Mouse (Mus musculus) c-Kit-positive CD71-positive TER-119-negative erythroid progenitor cells, embryonic 14.5 days (primary cell): ENCODE results near the gene Snrpa1.

Experiments used
- DNase-seq: peaks from one replicate; pipeline ENCODE4 v3.0.0-alpha.2; 2013; ENCODE audit warnings: low read depth

Gene Snrpa1

DNA sequence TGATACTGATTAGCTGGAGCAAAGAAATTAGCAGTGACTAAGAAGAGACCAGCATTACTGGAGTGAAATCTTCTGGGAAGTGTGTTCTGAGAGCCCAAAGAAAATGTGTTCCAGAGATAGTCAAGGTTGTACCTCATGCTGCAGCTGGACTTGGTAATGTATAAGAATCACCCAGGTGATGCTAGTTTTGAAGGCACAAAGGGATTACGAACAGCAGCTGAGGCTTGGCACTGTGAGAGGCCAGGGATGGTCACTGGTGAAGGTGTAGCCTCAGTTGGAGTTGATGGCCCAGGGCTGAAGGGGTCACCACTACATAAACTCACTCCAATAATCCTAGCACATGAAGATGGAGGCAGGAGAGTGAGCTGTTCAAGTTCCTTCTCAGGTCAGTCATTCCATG is at the start of gene Snrpa1:
TSS of gene Snrpa1 (plus strand) at position 301 of the 400 bp plus-strand sequence.
- no peak for DNase-seq

DNA sequence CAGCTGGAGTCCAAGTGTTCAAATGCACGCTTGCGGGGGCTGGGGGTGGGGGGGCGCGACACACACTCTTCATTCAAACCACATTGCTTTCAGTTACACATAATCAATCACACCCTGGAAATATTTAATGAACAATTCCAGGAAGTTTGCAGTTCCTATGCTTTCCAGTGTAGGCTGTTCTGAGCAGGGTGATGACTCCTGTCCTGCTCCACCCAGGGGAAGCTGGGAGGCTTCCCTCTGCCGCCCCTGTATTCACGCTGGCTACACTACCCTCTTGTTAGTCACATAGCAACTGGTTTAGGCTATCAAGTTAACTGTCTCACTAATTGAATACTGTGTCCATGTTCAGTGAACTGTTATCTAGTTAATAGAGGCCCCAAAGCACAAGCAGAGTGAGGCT is 48.3 kb upstream of the Snrpa1 start:
- DNase-seq = no peak

DNA sequence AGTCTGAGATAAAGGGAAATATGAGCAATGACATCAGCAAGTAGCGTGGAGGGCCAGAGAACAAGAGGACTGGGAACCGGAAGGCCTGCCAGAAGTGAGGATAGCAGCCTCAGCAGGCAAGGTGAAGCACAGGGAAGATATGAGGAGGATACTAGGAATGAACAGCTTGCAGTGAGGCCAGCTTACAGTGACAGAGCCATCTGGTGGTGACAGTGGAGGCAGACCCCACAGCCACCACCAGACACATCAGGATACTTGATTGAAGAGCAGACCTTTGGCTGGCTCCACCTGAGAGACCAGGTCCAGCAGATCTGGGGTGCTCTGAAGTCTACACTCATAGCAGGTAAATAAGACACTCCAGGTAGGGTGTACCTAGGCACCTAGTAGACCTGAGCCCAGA is 31.1 kb upstream of the Snrpa1 start:
- DNase-seq = no peak

DNA sequence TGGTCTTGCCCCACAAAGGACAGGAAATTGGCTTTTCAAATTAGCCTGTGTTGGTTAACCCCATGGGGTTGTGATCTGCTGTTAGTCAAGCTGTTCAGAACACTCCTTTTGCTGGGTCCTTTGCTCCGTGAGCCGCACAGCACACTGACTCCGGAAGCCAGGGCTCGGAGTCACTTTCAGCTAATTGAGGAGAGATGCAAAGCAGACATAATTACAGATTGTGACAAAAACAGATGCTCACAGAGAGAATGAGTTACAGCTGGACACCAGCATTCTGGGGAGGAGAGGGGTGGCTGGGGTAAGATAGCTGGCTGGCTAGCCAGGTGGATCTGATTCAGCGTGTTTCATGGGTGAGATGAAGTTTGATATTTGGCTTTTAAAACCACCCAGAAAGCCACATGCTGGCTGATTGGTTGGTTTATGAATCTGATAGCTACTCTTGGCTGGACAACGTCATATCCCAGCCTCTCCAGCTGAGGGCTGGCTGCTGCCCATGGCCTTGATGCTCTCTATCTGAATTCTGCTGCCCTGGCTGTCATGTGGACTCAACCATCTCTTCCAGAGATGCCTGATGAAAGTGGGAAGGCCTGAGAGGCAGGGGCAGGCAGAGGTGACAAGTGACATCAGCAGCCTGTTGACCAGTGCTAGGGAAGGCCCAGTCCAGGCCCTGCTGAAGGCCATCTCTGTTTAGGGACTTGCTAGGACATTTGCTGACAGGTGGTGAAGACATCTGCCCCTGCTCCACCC is 29.9 kb upstream of the Snrpa1 start:
- no peak for DNase-seq

DNA sequence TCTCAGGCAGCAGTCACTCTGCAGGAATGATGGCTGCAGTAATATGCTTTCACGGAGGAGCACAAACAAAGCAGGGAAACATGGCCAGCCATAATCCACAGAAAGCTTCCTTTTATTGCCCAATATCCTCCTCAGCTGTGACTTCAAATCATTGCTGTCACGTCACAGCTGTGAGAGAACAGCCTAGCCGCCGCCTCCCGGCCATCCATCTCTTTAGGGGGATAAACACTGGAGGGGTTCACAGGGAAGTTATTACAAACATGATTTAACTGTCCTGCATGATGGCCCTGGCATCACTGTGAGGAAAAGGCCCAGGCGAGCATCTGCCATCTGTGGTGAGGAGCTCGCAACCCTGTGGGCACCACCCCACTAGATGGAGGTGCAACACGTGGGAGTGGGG is 22.0 kb upstream of the Snrpa1 start:
- DNase-seq = no peak

DNA sequence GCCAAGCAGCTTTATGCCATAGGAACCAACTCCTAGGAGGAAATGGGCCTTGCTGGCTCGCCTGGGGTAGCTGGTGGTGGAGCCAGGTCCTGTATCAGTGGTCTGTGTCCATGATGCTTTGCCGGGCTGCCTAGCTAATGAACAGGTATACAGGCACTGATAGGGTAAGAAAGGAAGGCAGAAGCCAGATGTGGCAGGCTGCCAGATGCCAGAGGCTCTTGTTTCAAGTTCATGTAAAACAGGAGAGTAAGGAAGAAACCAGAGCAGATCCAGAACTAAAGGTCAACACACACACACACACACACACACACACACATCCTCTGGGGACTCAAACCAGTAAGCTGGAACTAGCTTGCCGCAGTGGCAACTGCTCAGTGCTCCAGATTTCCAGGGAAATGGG is 20.5 kb upstream of the Snrpa1 start:
- DNase-seq = no peak

DNA sequence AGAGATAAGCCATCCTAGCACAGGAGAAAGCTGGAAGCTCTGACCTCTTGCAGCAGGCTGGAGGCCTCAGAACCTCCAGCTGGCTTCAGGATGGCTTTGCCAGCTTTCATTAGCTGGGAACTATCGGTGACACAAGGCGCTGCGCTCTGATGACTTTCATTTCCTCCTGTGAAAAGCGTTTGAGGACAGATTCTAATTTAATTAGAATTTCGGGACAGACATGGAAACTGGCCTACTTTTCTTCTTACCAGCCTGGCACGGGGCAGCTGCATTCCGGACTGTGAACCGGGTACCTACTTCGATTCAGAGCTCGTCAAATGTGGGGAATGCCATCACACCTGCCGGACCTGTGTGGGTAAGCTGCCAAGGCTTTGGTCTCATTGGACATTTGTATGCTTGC is 20.1 kb upstream of the Snrpa1 start:
- no peak for DNase-seq

DNA sequence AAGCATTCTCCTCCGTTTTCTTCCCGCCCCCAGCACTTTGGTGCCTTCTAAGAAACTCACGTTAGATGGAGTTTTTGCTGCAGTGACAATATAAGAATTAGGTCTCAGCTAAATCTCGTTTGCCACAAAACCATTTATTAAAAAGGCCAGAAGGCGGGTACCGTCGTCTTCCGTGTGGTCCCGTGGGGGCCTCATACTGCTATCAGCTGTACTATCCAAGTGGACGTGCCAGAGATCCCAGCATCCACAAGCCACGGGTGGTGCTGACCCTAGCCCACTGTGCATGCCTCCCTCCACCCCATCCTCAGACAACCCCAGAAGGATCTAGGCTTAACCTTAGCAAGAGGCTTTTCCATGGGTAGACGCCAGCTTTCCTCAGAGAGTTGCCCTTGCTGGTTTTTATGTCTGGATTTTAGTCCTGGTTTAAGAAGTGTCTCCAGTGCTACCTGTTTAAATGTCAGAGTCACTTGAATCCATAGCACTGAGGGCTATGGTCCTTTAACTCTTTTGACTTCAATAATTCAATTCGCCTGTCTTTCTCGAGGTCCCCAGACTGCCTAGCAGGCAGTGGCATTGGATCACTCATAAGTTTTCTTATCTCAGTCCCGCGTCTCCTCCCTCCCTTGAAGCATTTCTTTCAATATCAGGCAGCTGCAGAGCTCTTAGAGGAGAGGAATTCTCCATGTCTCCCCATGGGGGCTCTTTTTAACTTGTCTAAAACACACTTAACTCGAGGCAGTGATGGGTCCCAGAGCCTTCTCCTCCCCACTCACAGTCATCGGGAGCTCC is 18.6 kb upstream of the Snrpa1 start:
- DNase-seq = no peak

DNA sequence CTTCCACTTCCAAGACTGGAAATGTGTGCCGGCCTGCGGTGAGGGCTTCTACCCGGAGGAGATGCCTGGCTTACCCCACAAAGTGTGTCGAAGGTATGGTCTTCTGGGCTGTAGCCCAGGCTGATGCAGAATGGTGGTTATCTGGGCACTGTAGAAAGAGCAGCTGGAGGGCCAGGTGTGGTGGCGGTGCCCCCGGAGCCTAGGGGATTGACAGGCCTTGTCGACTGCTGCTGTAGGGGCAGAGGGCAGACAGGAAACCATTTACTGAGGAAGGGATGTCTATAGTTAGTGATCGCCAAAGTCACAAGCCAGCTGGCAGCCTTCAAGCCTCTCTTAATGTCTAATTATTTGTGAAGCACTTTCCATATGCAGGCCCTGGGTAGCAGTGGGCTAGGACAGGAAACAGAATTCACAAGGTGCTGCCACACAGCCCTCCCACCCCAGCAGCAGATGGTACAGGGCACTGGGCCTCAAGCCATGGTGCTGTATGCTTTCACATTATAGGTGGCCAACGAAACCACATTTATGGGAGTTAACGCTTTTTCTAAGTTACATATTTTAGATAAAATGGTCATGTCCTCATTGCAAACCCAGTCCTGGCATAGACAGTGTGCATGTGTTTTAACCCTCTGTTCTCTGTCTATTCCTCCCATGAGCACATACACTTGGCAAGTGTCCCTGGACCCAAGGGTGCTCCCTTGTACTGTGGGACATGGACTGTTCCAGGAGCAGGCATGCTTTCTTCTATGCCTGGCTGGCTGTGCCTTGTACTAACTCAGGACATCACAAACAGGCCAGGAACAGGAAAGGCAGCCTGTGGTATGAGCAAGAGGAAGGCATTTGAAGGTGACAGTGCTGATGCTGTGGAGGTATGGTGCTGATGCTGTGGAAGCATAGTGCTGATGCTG is 15.0 kb upstream of the Snrpa1 start, which contains the start of gene Gm45213:
TSS of gene Gm45213 (plus strand) at position 51 of the 908 bp plus-strand sequence.
- no peak for DNase-seq

DNA sequence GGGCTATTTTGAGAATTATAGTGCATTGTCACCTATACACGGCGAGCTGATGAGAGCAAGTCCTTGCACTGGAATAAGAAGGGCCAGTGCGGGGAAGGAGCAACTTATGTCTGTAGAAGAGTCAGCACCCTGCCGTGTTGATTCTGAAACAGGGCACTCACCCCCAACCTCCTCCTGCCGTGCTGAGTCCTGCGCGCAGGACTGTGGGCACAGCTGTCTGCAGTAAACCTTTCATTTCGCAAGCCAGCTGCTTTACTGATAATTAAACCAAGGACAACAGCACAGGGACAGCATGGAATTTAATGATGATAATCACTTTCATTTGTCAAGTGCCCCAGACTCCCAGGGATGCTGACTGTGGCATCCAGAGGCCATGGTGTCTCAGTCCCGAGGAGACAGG is 14.2 kb upstream of the Snrpa1 start:
- DNase-seq = no peak

DNA sequence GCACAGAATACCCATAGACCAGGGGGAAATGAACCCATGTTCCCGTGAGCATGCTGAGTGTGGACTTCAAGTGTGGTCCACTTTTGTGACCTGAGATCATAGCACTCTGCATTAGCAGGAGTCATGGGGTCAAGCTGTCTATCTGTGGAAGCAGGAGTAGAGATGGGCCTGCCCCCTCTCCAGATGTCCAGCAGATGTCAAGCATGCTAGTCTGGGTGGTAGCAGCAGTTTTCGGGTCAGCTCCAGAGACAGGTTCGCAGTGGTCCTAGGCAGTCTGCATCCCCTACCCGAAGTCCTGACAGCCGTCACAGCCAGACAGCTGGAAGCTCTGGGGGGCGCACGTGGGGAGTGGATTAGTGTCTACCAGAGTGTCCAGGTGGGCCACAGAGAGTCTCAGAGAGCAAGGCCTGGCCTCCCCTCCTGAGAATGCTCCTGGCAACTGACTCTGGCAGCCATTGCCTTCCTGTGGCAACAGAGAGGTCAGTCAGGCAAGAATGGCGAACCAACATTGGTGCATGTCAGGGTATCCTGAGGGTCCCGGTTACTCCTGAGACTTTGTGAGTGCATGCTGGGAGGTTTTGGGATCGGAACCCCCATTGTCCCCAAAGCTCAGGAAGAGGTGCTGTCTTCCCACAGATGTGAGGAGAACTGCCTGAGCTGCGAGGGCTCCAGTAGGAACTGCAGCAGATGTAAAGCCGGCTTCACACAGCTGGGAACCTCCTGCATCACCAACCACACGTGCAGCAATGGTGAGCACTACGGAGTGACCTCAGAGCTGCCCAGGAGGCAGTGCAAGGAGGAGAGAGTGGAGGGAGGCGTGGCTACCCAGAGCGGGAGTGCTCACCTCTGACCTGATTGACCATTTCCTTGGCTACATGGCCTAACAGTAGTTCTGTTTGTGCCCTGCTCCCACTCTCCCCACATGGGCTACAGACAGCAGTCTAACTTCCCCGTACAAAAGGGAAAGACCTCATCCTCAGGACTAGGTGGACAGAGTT is 11.6 kb upstream of the Snrpa1 start:
- no peak for DNase-seq

DNA sequence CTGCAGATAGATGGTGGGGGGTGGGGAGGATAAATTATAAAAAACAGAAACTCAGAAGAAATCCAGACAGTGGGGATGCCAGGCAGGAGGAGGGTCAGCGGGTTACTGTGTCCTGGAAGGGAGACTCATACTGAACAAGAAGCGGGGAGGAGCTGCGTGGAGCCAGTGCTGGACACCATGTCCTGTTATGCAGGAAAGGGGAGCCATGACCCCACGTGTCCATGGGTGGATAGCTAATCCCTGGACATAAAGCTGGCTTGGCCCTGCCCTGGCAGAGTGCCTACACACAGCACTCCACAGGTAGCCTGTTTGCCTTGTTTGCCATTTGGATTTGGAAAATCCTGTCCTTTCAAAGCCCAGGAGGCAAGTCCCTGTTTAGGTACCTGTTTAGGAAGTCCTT is 10.8 kb upstream of the Snrpa1 start:
- DNase-seq = no peak

DNA sequence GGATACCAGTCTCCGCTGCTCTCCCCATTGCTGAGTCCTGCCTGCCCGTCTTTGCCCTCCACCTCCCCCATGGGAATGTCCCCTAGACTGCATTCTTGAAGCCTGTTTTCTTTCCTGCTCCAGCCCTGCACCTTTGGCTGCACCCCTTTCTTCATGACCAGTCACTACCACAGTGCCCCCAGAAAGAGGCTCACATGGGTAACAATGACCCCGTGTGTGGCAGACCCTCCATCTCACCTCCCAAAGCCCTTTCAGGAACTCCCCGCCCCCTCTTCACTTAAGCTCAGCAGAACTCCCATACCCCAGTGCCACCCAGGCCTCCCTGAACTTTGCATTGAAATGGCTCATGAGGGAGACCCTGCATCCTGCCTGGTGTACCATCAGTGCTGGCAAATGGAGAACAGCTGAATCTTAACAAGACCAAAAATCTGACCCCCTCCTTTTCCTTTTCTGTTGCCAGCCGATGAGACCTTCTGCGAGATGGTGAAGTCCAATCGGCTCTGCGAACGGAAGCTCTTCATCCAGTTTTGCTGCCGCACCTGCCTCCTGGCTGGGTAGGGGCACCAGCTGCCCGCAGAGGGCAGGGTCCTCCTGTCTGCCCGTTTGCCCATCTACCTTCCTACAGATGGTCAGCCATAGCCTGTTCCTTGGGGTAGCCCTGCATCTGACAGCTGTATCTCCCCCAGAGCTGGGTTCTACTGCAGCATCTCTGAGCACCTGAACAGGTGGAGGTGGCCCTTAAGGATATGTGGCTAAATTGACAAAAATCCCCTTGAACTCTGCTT is 10.2 kb upstream of the Snrpa1 start:
- DNase-seq = no peak

DNA sequence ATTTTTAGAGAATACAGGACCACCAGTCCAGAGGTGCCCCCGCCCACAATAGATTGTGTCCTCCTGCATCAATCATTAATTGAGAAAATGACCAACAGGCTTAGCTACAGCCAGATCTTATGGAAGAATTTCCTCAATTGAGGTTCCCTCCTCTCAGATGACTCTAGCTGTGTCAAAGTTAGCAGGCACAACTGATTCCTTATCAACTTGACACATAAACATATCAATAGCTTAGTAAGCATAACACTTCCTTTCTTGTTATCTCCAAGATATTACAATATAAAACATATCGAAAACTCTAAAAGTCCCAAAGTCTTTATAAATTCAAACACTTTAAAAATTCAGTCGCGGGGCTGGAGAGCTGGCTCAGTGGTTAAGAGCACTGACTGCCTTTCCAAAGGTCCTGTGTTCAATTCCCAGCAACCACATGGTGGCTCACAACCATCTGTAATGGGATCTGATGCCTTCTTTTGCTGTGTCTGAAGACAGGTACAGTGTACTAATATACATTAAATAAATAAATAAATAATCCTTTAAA is 4.8 kb upstream of the Snrpa1 start:
- no peak for DNase-seq

DNA sequence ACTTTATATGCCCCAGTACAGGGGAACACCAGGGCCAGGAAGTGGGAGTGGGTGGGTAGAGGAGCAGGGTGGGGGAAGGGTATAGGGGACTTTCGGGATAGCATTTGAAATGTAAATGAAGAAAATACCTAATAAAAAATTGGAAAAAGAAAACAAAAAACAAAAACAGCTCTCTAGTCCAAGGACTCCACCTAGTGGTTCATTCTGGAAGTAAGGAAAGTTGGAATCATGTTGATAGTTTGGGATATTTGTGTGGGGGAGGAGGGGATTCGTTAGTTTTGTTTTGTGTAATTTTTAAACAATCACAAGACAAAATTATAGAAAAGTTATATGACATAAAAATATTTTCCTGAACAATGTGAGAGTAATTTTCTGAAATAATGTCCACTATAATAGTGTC is 3.4 kb upstream of the Snrpa1 start:
- DNase-seq = peak; percentile 45

DNA sequence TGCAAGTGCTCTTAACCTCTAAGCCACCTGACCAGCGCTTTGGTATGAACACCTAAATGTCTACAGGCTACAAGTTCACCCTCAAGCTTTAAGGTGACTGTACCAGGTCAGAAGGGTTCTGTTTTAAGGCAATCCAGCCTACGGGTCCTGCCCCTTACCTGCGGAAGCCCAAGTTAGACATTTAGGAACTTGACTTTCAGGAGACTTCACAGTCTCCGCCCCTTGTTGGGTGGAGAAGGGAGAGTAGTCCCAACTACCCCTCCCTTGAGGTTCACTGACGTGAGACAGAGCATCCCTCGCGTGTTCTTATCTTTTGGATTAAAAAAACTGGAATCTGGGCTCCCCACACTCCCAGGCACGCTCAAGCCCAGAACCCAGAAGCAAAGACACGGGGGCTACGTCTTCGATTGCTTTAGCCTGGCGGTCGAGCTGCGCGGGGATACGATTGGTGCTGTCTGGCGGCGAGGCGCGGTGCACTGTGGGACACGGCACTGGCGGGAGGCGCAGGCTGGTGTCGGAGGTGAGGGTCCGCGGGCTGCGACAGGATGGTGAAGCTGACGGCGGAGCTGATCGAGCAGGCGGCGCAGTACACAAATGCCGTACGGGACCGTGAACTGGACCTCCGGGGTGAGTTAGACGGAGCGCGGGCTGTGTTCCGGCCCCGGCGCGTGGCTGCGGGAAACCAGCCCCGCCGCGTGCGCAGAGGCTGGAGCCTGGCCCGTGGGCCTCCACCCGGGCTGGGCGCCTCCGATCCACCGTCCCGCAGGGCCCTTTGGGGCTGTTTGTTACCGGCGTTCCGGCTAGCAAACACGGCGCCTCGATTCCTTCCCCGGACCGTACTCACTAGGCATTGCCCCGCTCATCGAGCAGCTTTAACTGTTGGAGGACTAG is 1.5 kb downstream of the Snrpa1 start:
- DNase-seq = peak; percentile 78

DNA sequence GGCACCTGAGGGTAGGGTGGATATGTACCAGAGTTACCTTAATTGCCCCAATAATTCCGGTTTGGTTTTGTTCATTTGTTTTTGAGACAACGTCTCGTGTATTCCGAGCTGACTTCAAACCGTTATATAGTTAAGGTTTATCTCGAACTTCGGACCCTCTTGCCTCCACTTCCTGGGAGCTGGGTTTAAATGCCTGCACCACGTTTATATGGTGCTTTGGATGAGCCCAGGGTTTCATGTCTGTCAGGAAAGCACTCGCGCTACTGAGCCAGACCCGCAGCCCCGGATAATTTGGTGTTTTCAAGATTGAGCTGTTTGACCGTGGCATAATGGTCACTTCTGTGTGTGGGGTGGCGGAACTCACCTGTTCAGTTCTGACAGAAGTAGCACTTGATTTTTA is 2.3 kb downstream of the Snrpa1 start:
- DNase-seq = peak; percentile 17

DNA sequence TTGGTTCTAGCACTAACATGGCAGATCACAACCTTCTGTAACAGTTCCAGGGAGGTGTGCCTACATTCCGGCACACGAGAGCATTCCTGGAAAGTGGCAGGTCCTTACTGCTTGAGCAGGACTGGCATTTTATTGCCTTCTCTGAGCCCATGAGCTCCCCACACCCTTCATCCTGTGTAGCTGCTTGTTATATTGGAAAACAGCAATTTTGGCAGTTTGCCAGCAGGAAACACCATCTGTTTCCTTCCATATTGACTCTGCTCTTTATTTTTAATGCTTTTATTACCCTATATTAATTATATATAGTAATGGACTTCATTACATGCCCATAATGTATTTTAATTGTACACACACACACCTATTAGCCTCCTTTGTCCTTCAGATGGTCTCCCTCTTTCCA is 17.6 kb downstream of the Snrpa1 start:
- DNase-seq = no peak
